In the genomic region with DNA sequence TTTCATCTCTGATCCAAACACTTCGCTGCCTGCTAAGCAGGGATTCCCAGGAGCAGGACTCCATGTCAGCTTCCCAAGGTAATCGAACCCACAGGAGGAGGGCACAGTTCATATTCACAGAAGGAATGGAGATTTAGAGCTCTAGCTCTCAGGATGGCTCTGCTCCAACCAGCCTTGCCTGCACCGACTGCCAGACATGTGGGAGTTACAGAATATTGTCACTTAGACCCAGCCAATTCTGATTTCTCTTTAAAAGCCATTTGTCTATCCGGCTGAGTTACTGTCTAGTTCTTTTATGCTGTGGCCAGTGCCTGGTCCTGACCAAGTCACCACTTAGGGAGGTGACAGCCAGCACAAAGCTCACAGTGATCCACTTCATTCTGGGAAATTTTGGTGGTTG, we compare ENCODE assay signal across 8 mouse cellular contexts. TPM values are rescaled to one million over a fixed set of nuclear protein-coding genes. Genes with fewer than 3 reads are reported as not detected.
A peak's percentile ranks its signal among the peaks of the same experiment; 100 is the strongest.
DNase-seq lines count a peak whose midpoint lies in the region; ATAC-seq and TF ChIP-seq lines count a peak whose summit lies in the region.

No protein-coding gene starts in this region.

- H3K79me2 ChIP-seq in MEL (ENCODE audit: control insufficient read depth, insufficient read depth, low read length, poor library complexity) = peaks cover 24% of the 10 kb centered on the region

- TF ChIP-seq CTCF in MEL (IDR thresholded peaks at IDR 0.05 in 2 of 3, conservative IDR thresholded peaks at IDR 0.05 in 1 of 3; ENCODE audit: control insufficient read depth in 1 of 3, insufficient read depth in 1 of 3, low read depth in 2 of 3, low read length in 3 of 3, poor library complexity in 1 of 3, severe bottlenecking in 1 of 3) = no peak

- H3K4me1 ChIP-seq in MEL (ENCODE audit: control insufficient read depth in 1 of 2, insufficient read depth in 2 of 2, low read length in 2 of 2) = peaks cover 25 to 47% of the 10 kb centered on the region in 2 experiments
- peaks cover 48% of the 10 kb centered on the region for H3K4me1 ChIP-seq in heart, embryonic 12.5 days (replicated peaks)
- peaks cover 22% of the 10 kb centered on the region for H3K4me1 ChIP-seq in midbrain, embryonic 16.5 days (ENCODE audit: control insufficient read depth, insufficient read depth, low read length)

- no peaks in the 10 kb centered on the region for H3K27me3 ChIP-seq in MEL (ENCODE audit: control insufficient read depth in 1 of 2, insufficient read depth in 2 of 2, low read length in 2 of 2)
- no peaks in the 10 kb centered on the region for H3K27me3 ChIP-seq in heart, embryonic 12.5 days (replicated peaks)
- no peaks in the 10 kb centered on the region for H3K27me3 ChIP-seq in midbrain, embryonic 16.5 days (ENCODE audit: control insufficient read depth, insufficient read depth, low read depth, low read length)

- TF ChIP-seq POLR2A in MEL (IDR thresholded peaks at IDR 0.05; ENCODE audit: control insufficient read depth in 1 of 2, insufficient read depth in 1 of 2, low read depth in 1 of 2, low read length in 2 of 2, poor library complexity in 1 of 2) = no peak

- H3K9ac ChIP-seq in MEL (ENCODE audit: control insufficient read depth, low read depth, low read length, poor library complexity, severe bottlenecking) = peak overlapping the region; percentile 56
- H3K9ac ChIP-seq in heart, embryonic 12.5 days = peak overlapping the region; percentile 40
- H3K9ac ChIP-seq in midbrain, embryonic 16.5 days (ENCODE audit: low read depth, low read length) = peak overlapping the region; percentile 43

- H3K4me3 ChIP-seq in MEL (ENCODE audit: control insufficient read depth in 1 of 2, insufficient read depth in 1 of 2, low read depth in 2 of 2, low read length in 2 of 2) = peak overlapping the region; percentile 47 to 79
- H3K4me3 ChIP-seq in heart, embryonic 12.5 days = peak overlapping the region; percentile 97
- peak overlapping the region; percentile 87 for H3K4me3 ChIP-seq in midbrain, embryonic 16.5 days (ENCODE audit: low read depth, low read length)

- peak overlapping the region; percentile 54 for H3K27ac ChIP-seq in MEL (ENCODE audit: control insufficient read depth, low read depth, low read length)
- peak overlapping the region; percentile 8; the same call in 1 of the 2 replicates for H3K27ac ChIP-seq in heart, embryonic 12.5 days (ENCODE audit: poor library complexity, severe bottlenecking)
- H3K27ac ChIP-seq in midbrain, embryonic 16.5 days (ENCODE audit: low read length) = no peak overlapping the region

- TF ChIP-seq RAD21 in MEL (IDR thresholded peaks at IDR 0.05; ENCODE audit: low read depth, low read length) = no peak

- peaks cover 6 to 39% of the 10 kb centered on the region in 2 experiments; a peak in 3 of 4 replicates for H3K36me3 ChIP-seq in MEL (ENCODE audit: control insufficient read depth in 1 of 2, insufficient read depth in 2 of 2, low read length in 2 of 2)
- no peaks in the 10 kb centered on the region for H3K36me3 ChIP-seq in heart, embryonic 12.5 days
- H3K36me3 ChIP-seq in midbrain, embryonic 16.5 days (ENCODE audit: control insufficient read depth, insufficient read depth, low read length) = no peaks in the 10 kb centered on the region

- H3K4me2 ChIP-seq in heart, embryonic 12.5 days = peak overlapping the region; percentile 93
- peak overlapping the region; percentile 87 for H3K4me2 ChIP-seq in midbrain, embryonic 16.5 days (ENCODE audit: low read length)

- no peaks in the 10 kb centered on the region for H3K9me3 ChIP-seq in MEL (replicated peaks; ENCODE audit: insufficient read depth, low read length)
- no peaks in the 10 kb centered on the region for H3K9me3 ChIP-seq in heart, embryonic 12.5 days (replicated peaks)
- H3K9me3 ChIP-seq in midbrain, embryonic 16.5 days (replicated peaks; ENCODE audit: control insufficient read depth, low read length, poor library complexity, severe bottlenecking) = no peaks in the 10 kb centered on the region

- TF ChIP-seq EP300 in MEL (IDR thresholded peaks at IDR 0.05; ENCODE audit: low read depth in 1 of 2, low read length in 2 of 2) = no peak

- DNase-seq in cerebellum, adult 8-10 months = peak; percentile 19
- DNase-seq in cerebellum, adult 9-11 months = no peak
- DNase-seq in MEL (ENCODE audit: low read depth, low spot score) = peak; percentile 51
- peak; percentile 77 for DNase-seq in layer of hippocampus, adult 9-11 months
- no peak for DNase-seq in embryo, embryonic 9.5 days (ENCODE audit: extremely low spot score)

- WGBS in heart, embryonic 12.5 days = 36% methylated on average over 4 of the region's 4 CpGs
- 47% methylated on average over 4 of the region's 4 CpGs for WGBS in midbrain, embryonic 16.5 days

- ATAC-seq in heart, embryonic 12.5 days (ENCODE audit: insufficient number of reproducible peaks, low FRiP score) = no peak
- ATAC-seq in midbrain, embryonic 16.5 days = no peak
- no peak for ATAC-seq in megakaryocyte progenitor cell, adult 5-6 weeks (replicated peaks; ENCODE audit: poor library complexity)

TF ChIP-seq in MEL, 35 proteins besides CTCF, POLR2A, EP300 and RAD21 (continues in another document):
- TF ChIP-seq ZMIZ1 (IDR thresholded peaks at IDR 0.05; ENCODE audit: low read depth, low read length) = no peak
- TF ChIP-seq UBTF (IDR thresholded peaks at IDR 0.05; ENCODE audit: borderline replicate concordance, insufficient read depth, low read depth, low read length) = no peak
- TF ChIP-seq ZC3H11A (IDR thresholded peaks at IDR 0.05; ENCODE audit: low read depth, low read length) = no peak
- TF ChIP-seq MXI1 (IDR thresholded peaks at IDR 0.05; ENCODE audit: low read depth, low read length) = peak; percentile 43; the same call in 1 of the 2 replicates
- TF ChIP-seq TCF12 (IDR thresholded peaks at IDR 0.05; ENCODE audit: low read depth, low read length) = 0 out of 2 replicates have a peak, but pooled peaks have one; percentile 1
- no peak for TF ChIP-seq HCFC1 (IDR thresholded peaks at IDR 0.05; ENCODE audit: low read depth, low read length)
- no peak for TF ChIP-seq NELFE (IDR thresholded peaks at IDR 0.05; ENCODE audit: low read depth, low read length)
- TF ChIP-seq GATA1 (IDR thresholded peaks at IDR 0.05; ENCODE audit: low read depth, low read length) = no peak
- no peak for TF ChIP-seq USF1 (IDR thresholded peaks at IDR 0.05; ENCODE audit: low read depth, low read length)
- no peak for TF ChIP-seq MAX (IDR thresholded peaks at IDR 0.05; ENCODE audit: low read length)
- TF ChIP-seq ETS1 (IDR thresholded peaks at IDR 0.05; ENCODE audit: low read depth, low read length) = no peak
- TF ChIP-seq MAFK (IDR thresholded peaks at IDR 0.05; ENCODE audit: borderline replicate concordance, low read depth, low read length) = no peak
- TF ChIP-seq MEF2A (IDR thresholded peaks at IDR 0.05; ENCODE audit: extremely low read depth, insufficient replicate concordance, low read depth, low read length, poor library complexity, severe bottlenecking) = no peak
- no peak for TF ChIP-seq TAL1 (IDR thresholded peaks at IDR 0.05; ENCODE audit: low read length)
- TF ChIP-seq SIN3A (IDR thresholded peaks at IDR 0.05; ENCODE audit: low read length) = 0 out of 2 replicates have a peak, but pooled peaks have one; percentile 57
- TF ChIP-seq MYC (IDR thresholded peaks at IDR 0.05; ENCODE audit: low read depth, low read length) = no peak
- no peak for TF ChIP-seq SMC3 (IDR thresholded peaks at IDR 0.05; ENCODE audit: low read depth, low read length)
- no peak for TF ChIP-seq MAZ (IDR thresholded peaks at IDR 0.05; ENCODE audit: low read depth, low read length)
- no peak for TF ChIP-seq POLR2AphosphoS2 (IDR thresholded peaks at IDR 0.05; ENCODE audit: low read length)
- no peak for TF ChIP-seq RCOR1 (IDR thresholded peaks at IDR 0.05; ENCODE audit: low read depth, low read length)
- no peak for TF ChIP-seq JUND (IDR thresholded peaks at IDR 0.05; ENCODE audit: low read depth, low read length)
- TF ChIP-seq GABPA (IDR thresholded peaks at IDR 0.05; ENCODE audit: low read depth, low read length) = no peak

RNA-seq across cellular contexts. Expression of a gene that starts 1.2 kb away (rescaled TPM):
- total RNA-seq in MEL (2012; rRNA removed) = 26.1 and 37.8 TPM in 2 replicates
- polyA plus RNA-seq in MEL (2012; ENCODE audit: insufficient read depth in 1 of 2, insufficient read length in 2 of 2, low read depth in 1 of 2, low replicate concordance in 2 of 2, missing spikeins in 1 of 2) = 10 to 100 TPM; 32.6 to 33.7 TPM
- 36.1 and 37.3 TPM in 2 replicates for polyA plus RNA-seq in heart, embryonic 12.5 days (2016; fragmentation: Nextera tagmentation; extraction: Ambion mirVana)
- 14.3 and 14.8 TPM in 2 replicates for polyA plus RNA-seq in midbrain, embryonic 16.5 days (2015; fragmentation: Nextera tagmentation; extraction: Ambion mirVana)
- 15.5 and 18.2 TPM in 2 replicates for total RNA-seq in megakaryocyte progenitor cell, adult 5-6 weeks (2015)
- total RNA-seq in megakaryocyte progenitor cell, adult 5-6 weeks (2017) = 25.0 and 26.7 TPM in 2 replicates

RNA-seq across cellular contexts. Expression of a gene that starts 32.6 kb away (rescaled TPM):
- total RNA-seq in MEL (2012; rRNA removed) = 44.8 and 49.6 TPM in 2 replicates
- 10 to 100 TPM; 58.0 to 58.1 TPM for polyA plus RNA-seq in MEL (2012; ENCODE audit: insufficient read depth in 1 of 2, insufficient read length in 2 of 2, low read depth in 1 of 2, low replicate concordance in 2 of 2, missing spikeins in 1 of 2)
- 32.1 and 32.5 TPM in 2 replicates for polyA plus RNA-seq in heart, embryonic 12.5 days (2016; fragmentation: Nextera tagmentation; extraction: Ambion mirVana)
- 21.8 and 21.9 TPM in 2 replicates for polyA plus RNA-seq in midbrain, embryonic 16.5 days (2015; fragmentation: Nextera tagmentation; extraction: Ambion mirVana)
- 27.8 and 28.7 TPM in 2 replicates for total RNA-seq in megakaryocyte progenitor cell, adult 5-6 weeks (2015)
- total RNA-seq in megakaryocyte progenitor cell, adult 5-6 weeks (2017) = 28.2 and 33.0 TPM in 2 replicates

RNA-seq across cellular contexts. Expression of a gene that starts 39.5 kb away (rescaled TPM):
- 85.9 and 86.3 TPM in 2 replicates for total RNA-seq in MEL (2012; rRNA removed)
- polyA plus RNA-seq in MEL (2012; ENCODE audit: insufficient read depth in 1 of 2, insufficient read length in 2 of 2, low read depth in 1 of 2, low replicate concordance in 2 of 2, missing spikeins in 1 of 2) = 10 to 100 TPM in 1 of 2 experiments, not detected in 1; 88.4 TPM
- 31.2 and 32.2 TPM in 2 replicates for polyA plus RNA-seq in heart, embryonic 12.5 days (2016; fragmentation: Nextera tagmentation; extraction: Ambion mirVana)
- 19.4 and 20.5 TPM in 2 replicates for polyA plus RNA-seq in midbrain, embryonic 16.5 days (2015; fragmentation: Nextera tagmentation; extraction: Ambion mirVana)
- 30.5 and 32.8 TPM in 2 replicates for total RNA-seq in megakaryocyte progenitor cell, adult 5-6 weeks (2015)
- 32.8 and 34.4 TPM in 2 replicates for total RNA-seq in megakaryocyte progenitor cell, adult 5-6 weeks (2017)

RNA-seq across cellular contexts. Expression of a gene that starts 39.6 kb away (rescaled TPM):
- 39.7 and 40.1 TPM in 2 replicates for total RNA-seq in MEL (2012; rRNA removed)
- polyA plus RNA-seq in MEL (2012; ENCODE audit: insufficient read depth in 1 of 2, insufficient read length in 2 of 2, low read depth in 1 of 2, low replicate concordance in 2 of 2, missing spikeins in 1 of 2) = 10 to 100 TPM; 31.6 to 82.4 TPM
- 5.6 TPM in 2 replicates for polyA plus RNA-seq in heart, embryonic 12.5 days (2016; fragmentation: Nextera tagmentation; extraction: Ambion mirVana)
- 3.8 TPM in 2 replicates for polyA plus RNA-seq in midbrain, embryonic 16.5 days (2015; fragmentation: Nextera tagmentation; extraction: Ambion mirVana)
- 25.5 and 29.6 TPM in 2 replicates for total RNA-seq in megakaryocyte progenitor cell, adult 5-6 weeks (2015)
- 23.9 and 24.2 TPM in 2 replicates for total RNA-seq in megakaryocyte progenitor cell, adult 5-6 weeks (2017)

Comparison
In these comparisons a context has a peak if more than half of its experiments do, and no peak if none do; other contexts are left out.
1. DNase-seq: peak in cerebellum, adult 8-10 months (single experiment), MEL (single experiment) and layer of hippocampus, adult 9-11 months (single experiment); none in cerebellum, adult 9-11 months (single experiment) and embryo, embryonic 9.5 days (single experiment).
2. Peak in every context shown above with its lines, with median percentiles within 50 percentile points of each other: H3K4me3 ChIP-seq and H3K9ac ChIP-seq.